Mouse (Mus musculus): ENCODE measurements around the gene Phf21a.
"Not testable (repeated sequence)": the region's sequence is repeated elsewhere in the genome, so short reads cannot be mapped to it uniquely, and the experiment has no call there.

The Phf21a gene

GRCm38 (mm10) chr2:92384101-92384500 lies 291.2 kb downstream of the Phf21a start:
- no peak for DNase-seq (ENCODE audit: low read depth)

- no peak for DNase-seq (ENCODE audit: low read depth)
Observed at GRCm38 (mm10) chr2:92385113-92386051, 292.5 kb downstream of the Phf21a start.

- DNase-seq (ENCODE audit: low read depth) = no peak
Observed at GRCm38 (mm10) chr2:92386821-92387570, 294.1 kb downstream of the Phf21a start.

- DNase-seq (ENCODE audit: low read depth) = no peak
Observed at GRCm38 (mm10) chr2:92387646-92388045, 294.7 kb downstream of the Phf21a start.

GRCm38 (mm10) chr2:92388081-92388517 lies 295.2 kb downstream of the Phf21a start:
- no peak for DNase-seq (ENCODE audit: low read depth)

- DNase-seq (ENCODE audit: low read depth) = peak; percentile 58
Observed at GRCm38 (mm10) chr2:92388891-92389641, 296.1 kb downstream of the Phf21a start.

- DNase-seq (ENCODE audit: low read depth) = no peak
Observed at GRCm38 (mm10) chr2:92389645-92390044, 296.7 kb downstream of the Phf21a start.

- no peak for DNase-seq (ENCODE audit: low read depth)
Observed at GRCm38 (mm10) chr2:92390206-92390930, 297.5 kb downstream of the Phf21a start.

- DNase-seq (ENCODE audit: low read depth) = no peak
Observed at GRCm38 (mm10) chr2:92391116-92391515, 298.2 kb downstream of the Phf21a start.

- DNase-seq (ENCODE audit: low read depth) = no peak
Observed at GRCm38 (mm10) chr2:92391703-92392317, 298.9 kb downstream of the Phf21a start.

GRCm38 (mm10) chr2:92392318-92393264 lies 299.7 kb downstream of the Phf21a start:
- no peak for DNase-seq (ENCODE audit: low read depth)

- DNase-seq (ENCODE audit: low read depth) = no peak
Observed at GRCm38 (mm10) chr2:92395535-92395934, 302.6 kb downstream of the Phf21a start.

- no peak for DNase-seq (ENCODE audit: low read depth)
Observed at GRCm38 (mm10) chr2:92397436-92397835, 304.5 kb downstream of the Phf21a start.

GRCm38 (mm10) chr2:92399877-92400276 lies 307.0 kb downstream of the Phf21a start:
- not testable (repeated sequence) for DNase-seq (ENCODE audit: low read depth)

GRCm38 (mm10) chr2:92400682-92401081 lies 307.8 kb downstream of the Phf21a start:
- DNase-seq (ENCODE audit: low read depth) = no peak

GRCm38 (mm10) chr2:92401091-92401561 lies 308.2 kb downstream of the Phf21a start, which contains the start of gene Mapk8ip1:
Mapk8ip1 (minus strand) TSS chr2:92401263.
- no peak for DNase-seq (ENCODE audit: low read depth)

GRCm38 (mm10) chr2:92402591-92403326 lies 309.8 kb downstream of the Phf21a start:
- no peak for DNase-seq (ENCODE audit: low read depth)

- DNase-seq (ENCODE audit: low read depth) = no peak
Observed at GRCm38 (mm10) chr2:92403776-92404319, 310.9 kb downstream of the Phf21a start.

- no peak for DNase-seq (ENCODE audit: low read depth)
Observed at GRCm38 (mm10) chr2:92404737-92405136, 311.8 kb downstream of the Phf21a start.

Data from naive thymus-derived CD4-positive, alpha-beta T cell, adult 2 months (primary cell).